Mouse (Mus musculus): Measurements from ENCODE around the gene Lbx2. TPM values are rescaled to one million over a fixed set of nuclear protein-coding genes. Genes with fewer than 3 reads are reported as not detected.
A peak's percentile ranks its signal among the peaks of the same experiment; 100 is the strongest.

Lbx2 gene
- polyA plus RNA-seq, 1 experiment = 1.4 TPM

DNA sequence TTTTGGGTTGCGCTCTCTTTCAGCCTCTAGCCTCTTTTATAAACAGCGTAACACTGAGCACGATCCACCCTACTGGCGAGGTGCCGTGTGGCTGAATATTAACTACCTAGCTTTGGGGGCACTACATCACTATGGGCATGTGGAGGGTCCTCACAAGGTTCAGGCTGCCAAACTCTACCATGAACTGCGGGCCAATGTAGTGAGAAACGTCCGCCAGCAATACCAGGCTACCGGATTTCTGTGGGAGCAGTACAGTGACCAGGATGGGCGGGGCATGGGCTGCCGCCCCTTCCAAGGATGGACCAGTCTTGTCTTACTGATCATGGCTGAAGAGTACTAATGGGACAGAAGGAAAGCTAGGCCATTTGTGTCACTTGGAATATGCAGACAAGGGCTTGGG, 32.2 kb downstream of the Lbx2 start:
- TF ChIP-seq CTCF (conservative IDR thresholded peaks at IDR 0.05; ENCODE audit: insufficient read depth, insufficient read length, low read depth, low read length) = no peak
- TF ChIP-seq POLR2A (IDR thresholded peaks at IDR 0.05; ENCODE audit: low read depth, low read length) = no peak
- no peak overlapping the region for H3K27ac ChIP-seq (ENCODE audit: insufficient read depth, low read depth, low read length)
- peaks cover 13% of the 10 kb centered on the region; the same call in 1 of the 2 replicates for H3K4me1 ChIP-seq (ENCODE audit: control insufficient read depth, insufficient read depth, low read length)
- 79% methylated on average over 11 of the region's 11 CpGs for WGBS
- no peak for DNase-seq
- no peaks in the 10 kb centered on the region for H3K36me3 ChIP-seq (ENCODE audit: control insufficient read depth, insufficient read depth, low read length)
- H3K4me3 ChIP-seq (ENCODE audit: insufficient read depth, low read depth, low read length) = no peak overlapping the region
- no peaks in the 10 kb centered on the region for H3K27me3 ChIP-seq (replicated peaks; ENCODE audit: control insufficient read depth, insufficient read depth, low read length)

DNA sequence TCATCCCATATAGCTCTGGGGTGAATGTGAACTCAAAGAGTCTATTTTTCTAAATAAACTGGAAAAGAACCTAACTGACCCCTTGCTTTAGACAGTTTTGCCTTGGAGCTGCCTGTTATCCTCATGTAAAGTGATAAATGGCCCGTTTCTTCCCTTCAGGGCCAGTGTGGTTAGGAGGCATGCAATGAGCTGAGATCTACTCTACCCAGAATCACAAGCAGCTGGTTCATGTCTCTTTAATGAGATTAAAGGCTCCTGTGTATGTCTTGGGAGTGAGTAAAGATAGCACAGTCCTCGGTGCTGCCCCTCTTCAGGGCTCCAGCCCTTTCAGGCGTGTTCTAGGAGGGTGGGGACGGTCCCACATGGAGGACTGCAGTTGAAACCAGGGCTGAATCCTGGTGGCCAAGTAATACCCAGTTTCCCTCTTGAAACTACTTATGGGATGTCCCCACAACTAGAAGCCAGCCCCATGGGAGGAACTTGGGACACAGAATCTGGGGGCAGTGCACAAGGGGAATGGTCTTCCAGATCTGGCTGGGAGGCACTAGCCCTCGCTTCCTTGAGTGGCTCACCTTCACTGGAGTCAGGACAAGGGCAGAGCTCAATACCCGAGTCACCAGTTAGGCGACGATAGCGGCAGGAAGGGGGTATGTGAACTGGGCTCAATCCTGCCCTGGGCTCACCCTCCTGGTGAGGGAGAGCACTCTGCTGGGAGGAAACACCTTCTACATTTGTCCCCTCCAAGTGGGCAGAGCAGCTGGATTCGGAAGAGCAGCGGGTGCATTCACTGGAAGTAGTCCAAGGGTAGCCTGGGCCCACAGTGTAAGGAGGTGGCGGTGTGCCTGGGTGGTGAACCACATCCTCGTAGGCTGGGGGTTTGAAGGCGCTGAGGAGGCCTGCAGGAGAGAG, 32.9 kb downstream of the Lbx2 start:
- Histone ChIP-seq H3K36me3 (ENCODE audit: control insufficient read depth, insufficient read depth, low read length) (no peaks in the 10 kb centered on the region), H3K27ac (ENCODE audit: insufficient read depth, low read depth, low read length) (no peak overlapping the region), H3K4me3 (ENCODE audit: insufficient read depth, low read depth, low read length) (no peak overlapping the region), H3K4me1 (ENCODE audit: control insufficient read depth, insufficient read depth, low read length) (peaks cover 13% of the 10 kb centered on the region; the same call in 1 of the 2 replicates), H3K27me3 (replicated peaks; ENCODE audit: control insufficient read depth, insufficient read depth, low read length) (no peaks in the 10 kb centered on the region)
- TF ChIP-seq CTCF (conservative IDR thresholded peaks at IDR 0.05; ENCODE audit: insufficient read depth, insufficient read length, low read depth, low read length) (no peak), POLR2A (IDR thresholded peaks at IDR 0.05; ENCODE audit: low read depth, low read length) (peak; percentile 10)
- DNase-seq = no peak
- 59% methylated on average over 14 of the region's 14 CpGs for WGBS

DNA sequence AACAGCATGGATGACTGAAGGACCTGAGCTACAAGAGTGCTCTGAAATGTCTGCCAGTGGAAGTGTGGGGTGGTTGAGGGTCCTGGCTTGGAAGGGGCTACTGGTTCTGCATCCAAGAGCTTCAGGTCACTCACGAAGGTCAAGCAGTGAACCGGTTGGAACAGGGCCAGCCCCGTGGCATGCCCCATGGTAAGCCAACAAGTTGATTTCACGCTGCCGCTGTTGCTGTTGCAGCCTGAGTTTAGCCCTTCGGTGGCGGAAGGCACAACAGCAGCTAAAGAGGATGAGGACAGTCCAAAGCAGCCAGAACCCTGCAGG, 33.5 kb downstream of the Lbx2 start:
- DNase-seq = no peak
- WGBS = 51% methylated on average over 7 of the region's 7 CpGs
- Histone ChIP-seq H3K4me3 (ENCODE audit: insufficient read depth, low read depth, low read length) (no peak overlapping the region), H3K36me3 (ENCODE audit: control insufficient read depth, insufficient read depth, low read length) (no peaks in the 10 kb centered on the region), H3K27ac (ENCODE audit: insufficient read depth, low read depth, low read length) (no peak overlapping the region), H3K4me1 (ENCODE audit: control insufficient read depth, insufficient read depth, low read length) (peaks cover 13% of the 10 kb centered on the region; the same call in 1 of the 2 replicates), H3K27me3 (replicated peaks; ENCODE audit: control insufficient read depth, insufficient read depth, low read length) (no peaks in the 10 kb centered on the region)
- TF ChIP-seq POLR2A (IDR thresholded peaks at IDR 0.05; ENCODE audit: low read depth, low read length) = no peak
- TF ChIP-seq CTCF (conservative IDR thresholded peaks at IDR 0.05; ENCODE audit: insufficient read depth, insufficient read length, low read depth, low read length) = no peak

DNA sequence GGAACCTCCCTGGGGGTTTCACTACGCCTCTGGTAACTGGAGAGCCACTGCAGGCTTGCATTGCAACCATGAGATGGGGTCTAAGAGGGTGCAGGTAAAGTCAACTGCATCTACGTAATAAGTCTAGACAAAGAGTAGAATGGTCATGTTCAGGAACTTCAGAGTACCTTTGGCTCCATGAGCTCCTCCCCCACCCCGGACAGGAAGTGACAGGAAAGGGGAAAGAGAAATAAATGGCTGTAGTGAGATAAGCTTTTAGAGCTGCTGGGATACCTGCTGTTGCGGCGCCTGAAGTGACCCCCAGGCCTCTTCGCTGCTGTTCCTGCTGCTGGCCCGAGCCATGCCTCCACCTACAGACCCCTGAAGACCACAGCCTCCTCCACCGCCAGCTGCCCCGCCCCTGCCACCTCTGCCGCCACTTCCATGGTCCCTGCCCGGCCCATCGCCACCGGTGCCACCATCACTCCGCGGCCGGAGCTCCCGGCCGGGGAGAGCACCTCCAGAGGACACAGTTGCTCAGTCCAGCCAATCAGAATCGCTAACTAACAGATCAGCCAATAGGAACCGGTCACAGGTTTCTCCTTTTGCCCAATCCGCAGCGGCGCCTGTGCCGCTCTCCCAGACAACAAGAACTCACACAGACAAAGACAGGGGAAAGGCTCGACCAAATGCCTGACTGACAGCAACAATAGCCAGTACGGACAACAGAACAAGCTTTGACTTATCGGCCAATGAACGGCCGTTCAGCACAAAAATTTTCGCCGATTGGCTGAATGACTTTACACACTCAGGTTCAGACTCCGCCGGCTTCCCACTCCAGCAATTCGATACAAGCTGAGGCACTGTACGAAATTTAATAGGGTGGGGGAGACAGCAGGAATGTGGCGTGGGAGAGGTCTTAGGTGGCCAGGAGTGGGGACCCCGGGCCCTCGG, 35.0 kb downstream of the Lbx2 start, which contains the start of gene Wbp1:
Gene Wbp1, minus strand, starts transcription at position 630 of the 933 bp plus-strand sequence.
- peak within 1 kb of the TSS; percentile 49 for H3K27ac ChIP-seq (ENCODE audit: insufficient read depth, low read depth, low read length)

DNA sequence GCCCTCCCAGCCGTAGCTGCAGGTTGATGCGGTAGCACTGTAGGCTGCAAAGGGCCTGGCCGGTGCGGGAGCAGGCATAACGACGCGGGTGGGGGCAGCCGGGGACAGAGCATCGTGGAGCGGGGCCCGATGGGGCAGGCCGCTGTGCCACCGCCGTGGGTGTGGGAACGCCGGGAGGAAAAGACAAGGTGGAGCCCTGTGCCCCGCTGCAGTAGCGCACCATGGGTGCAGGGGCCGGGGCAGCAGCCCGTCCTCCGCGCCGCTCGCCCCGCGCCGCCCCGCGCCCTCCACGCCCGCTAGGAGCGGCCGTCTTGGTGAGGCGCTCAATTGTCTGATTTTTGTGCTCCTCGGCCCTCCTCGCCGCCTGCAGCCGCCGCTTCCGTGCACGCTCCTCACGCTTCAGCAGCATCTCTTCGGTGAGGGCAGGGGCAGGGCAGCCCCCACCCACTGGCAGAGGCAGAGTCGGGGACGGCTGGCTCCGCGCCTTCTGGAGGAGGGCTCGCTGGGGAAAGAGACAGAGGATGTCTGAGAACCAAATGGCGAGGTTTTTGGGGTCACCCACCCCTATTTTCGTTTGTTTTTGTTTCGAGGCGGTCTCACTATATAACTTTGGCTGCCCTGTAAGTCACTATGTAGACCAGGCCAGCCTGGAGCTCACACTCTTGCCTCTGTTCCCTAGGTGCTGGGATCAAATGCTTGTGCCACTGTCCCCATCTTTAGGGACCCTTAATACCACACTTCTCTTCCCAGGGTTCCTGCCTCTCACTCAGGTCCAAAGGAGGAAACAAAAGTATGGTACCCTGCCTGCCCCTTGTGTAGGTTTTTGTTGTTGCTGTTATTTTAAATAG, 35.9 kb downstream of the Lbx2 start:
- WGBS = 4% methylated on average over 52 of the region's 52 CpGs
- peak overlapping the region; percentile 56 for H3K4me3 ChIP-seq (ENCODE audit: insufficient read depth, low read depth, low read length)
- H3K27me3 ChIP-seq (replicated peaks; ENCODE audit: control insufficient read depth, insufficient read depth, low read length) = no peaks in the 10 kb centered on the region
- no peak for DNase-seq
- no peaks in the 10 kb centered on the region for H3K36me3 ChIP-seq (ENCODE audit: control insufficient read depth, insufficient read depth, low read length)
- peaks cover 5% of the 10 kb centered on the region; the same call in 1 of the 2 replicates for H3K4me1 ChIP-seq (ENCODE audit: control insufficient read depth, insufficient read depth, low read length)
- TF ChIP-seq POLR2A (IDR thresholded peaks at IDR 0.05; ENCODE audit: low read depth, low read length) (no peak), CTCF (conservative IDR thresholded peaks at IDR 0.05; ENCODE audit: insufficient read depth, insufficient read length, low read depth, low read length) (no peak)
- H3K27ac ChIP-seq (ENCODE audit: insufficient read depth, low read depth, low read length) = no peak overlapping the region

More for the DNA sequence above, 35.0 kb downstream of the Lbx2 start, which contains the start of gene Wbp1:
- Histone ChIP-seq H3K4me3 (ENCODE audit: insufficient read depth, low read depth, low read length) (peak within 1 kb of the TSS; percentile 63), H3K36me3 (ENCODE audit: control insufficient read depth, insufficient read depth, low read length) (no peaks in the 10 kb centered on the region), H3K4me1 (ENCODE audit: control insufficient read depth, insufficient read depth, low read length) (peaks cover 10% of the 10 kb centered on the region; the same call in 1 of the 2 replicates), H3K27me3 (replicated peaks; ENCODE audit: control insufficient read depth, insufficient read depth, low read length) (no peaks in the 10 kb centered on the region)
- TF ChIP-seq CTCF (conservative IDR thresholded peaks at IDR 0.05; ENCODE audit: insufficient read depth, insufficient read length, low read depth, low read length) = no peak
- TF ChIP-seq POLR2A (IDR thresholded peaks at IDR 0.05; ENCODE audit: low read depth, low read length) = peak; percentile 54
- DNase-seq = peak; percentile 100
- under 1% methylated on average over 38 of the region's 38 CpGs for WGBS

DNA sequence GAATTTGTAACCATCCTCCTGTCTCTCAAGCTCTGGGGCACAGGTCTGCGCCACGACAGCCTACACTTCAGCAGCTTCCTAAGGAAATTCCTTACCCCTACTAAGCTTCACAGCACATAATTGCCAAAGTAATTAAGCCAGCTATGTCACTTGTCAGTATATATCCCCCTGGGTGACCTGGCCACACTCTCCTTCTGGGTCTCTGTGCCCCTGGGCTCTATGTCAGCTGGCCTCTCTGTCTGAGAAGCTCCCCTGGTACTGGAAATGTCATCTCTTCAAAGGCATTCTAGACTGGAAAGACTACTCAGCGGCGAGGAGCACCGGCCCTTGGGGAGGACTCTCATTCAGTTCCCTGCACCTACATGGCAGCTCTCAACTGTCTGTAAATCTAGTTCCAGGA, 36.8 kb downstream of the Lbx2 start:
- Histone ChIP-seq H3K4me1 (ENCODE audit: control insufficient read depth, insufficient read depth, low read length) (peaks cover 5% of the 10 kb centered on the region; the same call in 1 of the 2 replicates), H3K36me3 (ENCODE audit: control insufficient read depth, insufficient read depth, low read length) (no peaks in the 10 kb centered on the region), H3K4me3 (ENCODE audit: insufficient read depth, low read depth, low read length) (no peak overlapping the region), H3K27me3 (replicated peaks; ENCODE audit: control insufficient read depth, insufficient read depth, low read length) (no peaks in the 10 kb centered on the region), H3K27ac (ENCODE audit: insufficient read depth, low read depth, low read length) (no peak overlapping the region)
- no peak for TF ChIP-seq CTCF (conservative IDR thresholded peaks at IDR 0.05; ENCODE audit: insufficient read depth, insufficient read length, low read depth, low read length)
- WGBS = 87% methylated on average over 5 of the region's 5 CpGs
- no peak for DNase-seq
